Mouse (Mus musculus): ENCODE data around the gene Ttc34. TPM values are rescaled to one million over a fixed set of nuclear protein-coding genes. Genes with fewer than 3 reads are reported as not detected.

The Ttc34 gene
- 0.10 and 0.32 TPM in 2 replicates for polyA plus RNA-seq (2014; fragmentation: Nextera tagmentation; extraction: Ambion mirVana)

- H3K9ac ChIP-seq (ENCODE audit: low read length): no peak within 1 kb of the TSS
- no peak within 1 kb of the TSS; the same call in 1 of the 2 replicates for H3K27ac ChIP-seq (replicated peaks; ENCODE audit: low read depth, low read length)
- peak; percentile 68 for DNase-seq (ENCODE audit: low spot score)
- H3K9me3 ChIP-seq (ENCODE audit: control insufficient read depth, low read length): no peaks in the 10 kb centered on the region
- no peaks in the 10 kb centered on the region for H3K36me3 ChIP-seq (ENCODE audit: control insufficient read depth, insufficient read depth, low read length)
- H3K4me2 ChIP-seq (ENCODE audit: low read depth, severe bottlenecking): no peak within 1 kb of the TSS
- H3K4me3 ChIP-seq (ENCODE audit: low read depth, low read length): no peak within 1 kb of the TSS
- 65% methylated on average over 2 of the region's 2 CpGs for WGBS
- H3K4me1 ChIP-seq (ENCODE audit: control insufficient read depth, insufficient read depth, low read length): 0 out of 2 replicates have a peak, but pooled peaks cover 3% of the 10 kb centered on the region
- ATAC-seq (ENCODE audit: insufficient number of reproducible peaks, low FRiP score, low TSS enrichment, low read depth): 0 out of 2 replicates have a peak, but pooled peaks have one; percentile 20
- no peaks in the 10 kb centered on the region for H3K27me3 ChIP-seq (ENCODE audit: control insufficient read depth, insufficient read depth, low read length)
Measured at GRCm38 (mm10) chr4:154837170-154837569, at the start of gene Ttc34. Ttc34 (plus strand) TSS chr4:154837459.

GRCm38 (mm10) chr4:154787960-154788702 lies 49.1 kb upstream of the Ttc34 start:
- Histone ChIP-seq H3K27me3 (ENCODE audit: control insufficient read depth, insufficient read depth, low read length) (no peaks in the 10 kb centered on the region), H3K9me3 (ENCODE audit: control insufficient read depth, low read length) (no peaks in the 10 kb centered on the region), H3K27ac (replicated peaks; ENCODE audit: low read depth, low read length) (no peak overlapping the region), H3K4me2 (ENCODE audit: low read depth, severe bottlenecking) (no peak overlapping the region), H3K4me1 (ENCODE audit: control insufficient read depth, insufficient read depth, low read length) (peaks cover 24% of the 10 kb centered on the region), H3K36me3 (ENCODE audit: control insufficient read depth, insufficient read depth, low read length) (no peaks in the 10 kb centered on the region), H3K9ac (ENCODE audit: low read length) (no peak overlapping the region), H3K4me3 (ENCODE audit: low read depth, low read length) (no peak overlapping the region)
- DNase-seq (ENCODE audit: low spot score) (no peak), ATAC-seq (ENCODE audit: insufficient number of reproducible peaks, low FRiP score, low TSS enrichment, low read depth) (no peak)
- 78% methylated on average over 13 of the region's 13 CpGs for WGBS

GRCm38 (mm10) chr4:154791894-154792293 lies 45.4 kb upstream of the Ttc34 start:
- Histone ChIP-seq H3K4me2 (ENCODE audit: low read depth, severe bottlenecking) (no peak overlapping the region), H3K4me1 (ENCODE audit: control insufficient read depth, insufficient read depth, low read length) (peaks cover 14% of the 10 kb centered on the region)
- no peak for DNase-seq (ENCODE audit: low spot score)

GRCm38 (mm10) chr4:154793499-154793898 lies 43.8 kb upstream of the Ttc34 start:
- no peak for DNase-seq (ENCODE audit: low spot score)
- H3K36me3 ChIP-seq (ENCODE audit: control insufficient read depth, insufficient read depth, low read length): no peaks in the 10 kb centered on the region
- H3K4me3 ChIP-seq (ENCODE audit: low read depth, low read length): no peak overlapping the region
- no peaks in the 10 kb centered on the region for H3K27me3 ChIP-seq (ENCODE audit: control insufficient read depth, insufficient read depth, low read length)
- ATAC-seq (ENCODE audit: insufficient number of reproducible peaks, low FRiP score, low TSS enrichment, low read depth): no peak
- H3K9ac ChIP-seq (ENCODE audit: low read length): no peak overlapping the region
- no peaks in the 10 kb centered on the region for H3K9me3 ChIP-seq (ENCODE audit: control insufficient read depth, low read length)
- no peak overlapping the region for H3K4me2 ChIP-seq (ENCODE audit: low read depth, severe bottlenecking)
- H3K4me1 ChIP-seq (ENCODE audit: control insufficient read depth, insufficient read depth, low read length): peaks cover 9% of the 10 kb centered on the region
- H3K27ac ChIP-seq (replicated peaks; ENCODE audit: low read depth, low read length): no peak overlapping the region
- WGBS: 69% methylated on average over 7 of the region's 7 CpGs

More at GRCm38 (mm10) chr4:154791894-154792293, 45.4 kb upstream of the Ttc34 start:
- Histone ChIP-seq H3K36me3 (ENCODE audit: control insufficient read depth, insufficient read depth, low read length) (no peaks in the 10 kb centered on the region), H3K4me3 (ENCODE audit: low read depth, low read length) (no peak overlapping the region), H3K9ac (ENCODE audit: low read length) (no peak overlapping the region), H3K27ac (replicated peaks; ENCODE audit: low read depth, low read length) (no peak overlapping the region), H3K9me3 (ENCODE audit: control insufficient read depth, low read length) (no peaks in the 10 kb centered on the region), H3K27me3 (ENCODE audit: control insufficient read depth, insufficient read depth, low read length) (no peaks in the 10 kb centered on the region)
- 85% methylated on average over 7 of the region's 7 CpGs for WGBS
- ATAC-seq (ENCODE audit: insufficient number of reproducible peaks, low FRiP score, low TSS enrichment, low read depth): no peak

GRCm38 (mm10) chr4:154797834-154798233 lies 39.4 kb upstream of the Ttc34 start:
- ATAC-seq (ENCODE audit: insufficient number of reproducible peaks, low FRiP score, low TSS enrichment, low read depth) (no peak), DNase-seq (ENCODE audit: low spot score) (peak; percentile 87)
- no peaks in the 10 kb centered on the region for H3K9me3 ChIP-seq (ENCODE audit: control insufficient read depth, low read length)
- no peak overlapping the region for H3K27ac ChIP-seq (replicated peaks; ENCODE audit: low read depth, low read length)
- H3K36me3 ChIP-seq (ENCODE audit: control insufficient read depth, insufficient read depth, low read length): no peaks in the 10 kb centered on the region
- H3K27me3 ChIP-seq (ENCODE audit: control insufficient read depth, insufficient read depth, low read length): no peaks in the 10 kb centered on the region
- H3K4me3 ChIP-seq (ENCODE audit: low read depth, low read length): no peak overlapping the region
- no peak overlapping the region for H3K9ac ChIP-seq (ENCODE audit: low read length)
- 1% methylated on average over 4 of the region's 4 CpGs for WGBS
- no peak overlapping the region for H3K4me2 ChIP-seq (ENCODE audit: low read depth, severe bottlenecking)
- H3K4me1 ChIP-seq (ENCODE audit: control insufficient read depth, insufficient read depth, low read length): peaks cover 29% of the 10 kb centered on the region

- Histone ChIP-seq H3K36me3 (ENCODE audit: control insufficient read depth, insufficient read depth, low read length) (no peaks in the 10 kb centered on the region), H3K4me3 (ENCODE audit: low read depth, low read length) (no peak overlapping the region), H3K9me3 (ENCODE audit: control insufficient read depth, low read length) (no peaks in the 10 kb centered on the region), H3K4me1 (ENCODE audit: control insufficient read depth, insufficient read depth, low read length) (peaks cover 23% of the 10 kb centered on the region), H3K9ac (ENCODE audit: low read length) (no peak overlapping the region), H3K27ac (replicated peaks; ENCODE audit: low read depth, low read length) (no peak overlapping the region), H3K4me2 (ENCODE audit: low read depth, severe bottlenecking) (no peak overlapping the region), H3K27me3 (ENCODE audit: control insufficient read depth, insufficient read depth, low read length) (no peaks in the 10 kb centered on the region)
- DNase-seq (ENCODE audit: low spot score) (no peak), ATAC-seq (ENCODE audit: insufficient number of reproducible peaks, low FRiP score, low TSS enrichment, low read depth) (no peak)
- WGBS: 23% methylated on average over 5 of the region's 5 CpGs
Measured at GRCm38 (mm10) chr4:154800543-154800942, 36.7 kb upstream of the Ttc34 start.

- Histone ChIP-seq H3K9ac (ENCODE audit: low read length) (peak overlapping the region; percentile 4), H3K36me3 (ENCODE audit: control insufficient read depth, insufficient read depth, low read length) (no peaks in the 10 kb centered on the region), H3K27me3 (ENCODE audit: control insufficient read depth, insufficient read depth, low read length) (no peaks in the 10 kb centered on the region), H3K9me3 (ENCODE audit: control insufficient read depth, low read length) (no peaks in the 10 kb centered on the region), H3K4me1 (ENCODE audit: control insufficient read depth, insufficient read depth, low read length) (peaks cover 20% of the 10 kb centered on the region), H3K4me2 (ENCODE audit: low read depth, severe bottlenecking) (peak overlapping the region; percentile 27), H3K27ac (replicated peaks; ENCODE audit: low read depth, low read length) (peak overlapping the region; percentile 71), H3K4me3 (ENCODE audit: low read depth, low read length) (no peak overlapping the region)
- DNase-seq (ENCODE audit: low spot score): peak; percentile 76
- WGBS: 1% methylated on average over 26 of the region's 26 CpGs
- no peak for ATAC-seq (ENCODE audit: insufficient number of reproducible peaks, low FRiP score, low TSS enrichment, low read depth)
Measured at GRCm38 (mm10) chr4:154802210-154802609, 35.0 kb upstream of the Ttc34 start.

GRCm38 (mm10) chr4:154825662-154826061 lies 11.6 kb upstream of the Ttc34 start:
- Histone ChIP-seq H3K9me3 (ENCODE audit: control insufficient read depth, low read length) (no peaks in the 10 kb centered on the region), H3K27ac (replicated peaks; ENCODE audit: low read depth, low read length) (no peak overlapping the region), H3K4me3 (ENCODE audit: low read depth, low read length) (no peak overlapping the region), H3K36me3 (ENCODE audit: control insufficient read depth, insufficient read depth, low read length) (no peaks in the 10 kb centered on the region), H3K4me1 (ENCODE audit: control insufficient read depth, insufficient read depth, low read length) (peaks cover 3% of the 10 kb centered on the region; the same call in 1 of the 2 replicates), H3K27me3 (ENCODE audit: control insufficient read depth, insufficient read depth, low read length) (no peaks in the 10 kb centered on the region), H3K9ac (ENCODE audit: low read length) (no peak overlapping the region), H3K4me2 (ENCODE audit: low read depth, severe bottlenecking) (no peak overlapping the region)
- DNase-seq (ENCODE audit: low spot score) (peak; percentile 85), ATAC-seq (ENCODE audit: insufficient number of reproducible peaks, low FRiP score, low TSS enrichment, low read depth) (peak; percentile 48)
- WGBS: 32% methylated on average over 6 of the region's 6 CpGs
